Mouse (Mus musculus) C2C12 (cell line): ENCODE results near the gene Tdrkh.

Experiments
- CEBPB ChIP-seq: IDR thresholded peaks from one replicate; pipeline ENCODE4 v1.6.1; 2011; ENCODE audit warnings: low read depth, mild to moderate bottlenecking, control low read depth, moderate library complexity
- CTCF ChIP-seq: IDR thresholded peaks from one replicate; pipeline ENCODE4 v1.5.1; 2011; ENCODE audit not compliant: control insufficient read depth, insufficient read depth, insufficient read length
- MAX ChIP-seq: IDR thresholded peaks from one replicate; pipeline ENCODE4 v1.6.1; 2011; ENCODE audit warnings: mild to moderate bottlenecking, control low read depth
- MYOD1 ChIP-seq: IDR thresholded peaks from one replicate; pipeline ENCODE4 v1.6.1; 2011; ENCODE audit warnings: low read depth; ENCODE audit not compliant: control insufficient read depth, insufficient read length
- MYOG ChIP-seq: IDR thresholded peaks from one replicate; pipeline ENCODE4 v1.6.1; 2011; ENCODE audit not compliant: control insufficient read depth, insufficient read length; ENCODE audit errors: extremely low read depth

- TF ChIP-seq CTCF (no peak), MAX (no peak), CEBPB (no peak), MYOG (no peak), MYOD1 (no peak)
Observed at GRCm38 (mm10) chr3:94473567-94474232, 60.6 kb downstream of the Tdrkh start.
